Mouse (Mus musculus): ENCODE data around the gene Unk.

DNA sequence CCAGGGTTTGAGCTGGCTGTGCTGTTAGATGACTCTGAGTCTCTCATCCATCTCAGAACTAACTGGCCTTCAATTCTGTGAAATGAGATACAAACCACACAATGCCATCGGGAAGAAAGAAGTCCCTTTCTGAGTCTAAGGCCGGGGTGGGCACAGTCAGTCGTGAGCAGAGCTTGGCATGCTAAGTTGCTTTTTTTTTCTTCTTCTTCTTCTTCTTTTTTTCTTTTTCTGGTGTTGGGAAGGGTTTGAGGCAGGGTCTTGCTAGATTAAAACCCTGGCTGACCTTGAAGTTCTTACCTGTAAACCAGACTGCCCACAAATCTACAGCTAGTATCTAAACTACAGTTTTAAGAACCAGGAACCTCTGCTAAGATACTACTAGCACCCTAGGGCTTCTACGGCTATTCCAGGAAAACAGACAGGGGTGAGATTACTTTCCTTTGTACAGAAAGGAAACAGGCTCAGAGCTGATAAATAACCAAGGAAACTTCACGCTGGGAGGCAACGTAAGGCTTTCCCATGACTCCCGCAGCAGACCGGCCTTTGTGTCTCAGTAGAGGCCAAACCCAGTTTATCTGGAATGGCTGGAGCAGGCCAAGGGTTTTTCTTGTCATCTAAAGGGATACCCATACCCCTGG, 25.8 kb upstream of the Unk start:
- TF ChIP-seq CTCF (IDR thresholded peaks at IDR 0.05; ENCODE audit: control insufficient read depth, insufficient read depth, insufficient read length) = no peak
- no peak for TF ChIP-seq USF1 (IDR thresholded peaks at IDR 0.05; ENCODE audit: low read depth)
- no peak for TF ChIP-seq MYOG (IDR thresholded peaks at IDR 0.05; ENCODE audit: control insufficient read depth, extremely low read depth, insufficient read length)
- TF ChIP-seq MAX (IDR thresholded peaks at IDR 0.05) = no peak
- TF ChIP-seq CEBPB (IDR thresholded peaks at IDR 0.05; ENCODE audit: low read depth) = no peak

Data from C2C12 (cell line).